Mouse (Mus musculus) liver, embryonic 16.5 days (tissue): Measurements from ENCODE around the gene Gm49366. TPM values are rescaled to one million over a fixed set of nuclear protein-coding genes. Genes with fewer than 3 reads are reported as not detected.
A peak's percentile ranks its signal among the peaks of the same experiment; 100 is the strongest.
"Not testable (repeated sequence)": the region's sequence is repeated elsewhere in the genome, so short reads cannot be mapped to it uniquely, and the experiment has no call there.

ENCODE experiments used
- ATAC-seq: fragments of 200-750 bp; cut with Nextera tagmentation; 2 replicates; pipeline ENCODE4 v1.8.0; 2017; ENCODE audit warnings: low read depth, mild to moderate bottlenecking, moderate number of reproducible peaks, moderate library complexity
- H3K27ac ChIP-seq: fragments of 300-500 bp; sonication (generic); 2 replicates; pipeline ENCODE4 v1.5.1; 2014; ENCODE audit warnings: mild to moderate bottlenecking, low read length
- H3K27me3 ChIP-seq: fragments of 300-500 bp; sonication (generic); 2 replicates; pipeline ENCODE4 v1.6.1; 2014; ENCODE audit warnings: low read depth, low read length, mixed read lengths; ENCODE audit not compliant: control insufficient read depth, insufficient read depth
- H3K36me3 ChIP-seq: fragments of 300-500 bp; sonication (generic); 2 replicates; pipeline ENCODE4 v1.6.1; 2014; ENCODE audit warnings: mild to moderate bottlenecking; ENCODE audit not compliant: control insufficient read depth, insufficient read depth
- H3K4me1 ChIP-seq: fragments of 300-500 bp; sonication (generic); 2 replicates; pipeline ENCODE4 v1.6.1; 2014; ENCODE audit warnings: low read depth, low read length, mixed read lengths; ENCODE audit not compliant: control insufficient read depth
- H3K4me2 ChIP-seq: fragments of 300-500 bp; sonication (generic); 2 replicates; pipeline ENCODE4 v1.6.1; 2014; ENCODE audit warnings: low read depth, low read length, mixed read lengths
- H3K4me3 ChIP-seq: fragments of 300-500 bp; sonication (generic); 2 replicates; pipeline ENCODE4 v1.5.1; 2014; ENCODE audit warnings: low read depth, mild to moderate bottlenecking, low read length
- H3K9ac ChIP-seq: fragments of 300-500 bp; sonication (generic); 2 replicates; pipeline ENCODE4 v1.6.1; 2014; ENCODE audit warnings: low read depth, low read length
- H3K9me3 ChIP-seq: fragments of 300-500 bp; sonication (generic); replicated peaks from 2 replicates; pipeline ENCODE4 v1.6.1; 2016; ENCODE audit warnings: low read length; ENCODE audit not compliant: control insufficient read depth
- WGBS: fragments of 180-500 bp; shearing (Covaris S2); extraction: QIAGEN DNeasy Blood & Tissue Kit; methylation state at CpG from one replicate; pipeline ENCODE4 v1.1.7; 2014; ENCODE audit not compliant: insufficient replicate concordance; 5-methylcytosine and 5-hydroxymethylcytosine counted together
- polyA plus RNA-seq: library from polyadenylated mRNA; unstranded; fragments of >200 nt; fragmentation: Nextera tagmentation; extraction: Ambion mirVana; gene quantifications from 2 replicates; pipeline ENCODE4 v1.2.1, GENCODE M21; 2015

The Gm49366 gene
- polyA plus RNA-seq, 1 experiment from 2014 or later: not detected

DNA sequence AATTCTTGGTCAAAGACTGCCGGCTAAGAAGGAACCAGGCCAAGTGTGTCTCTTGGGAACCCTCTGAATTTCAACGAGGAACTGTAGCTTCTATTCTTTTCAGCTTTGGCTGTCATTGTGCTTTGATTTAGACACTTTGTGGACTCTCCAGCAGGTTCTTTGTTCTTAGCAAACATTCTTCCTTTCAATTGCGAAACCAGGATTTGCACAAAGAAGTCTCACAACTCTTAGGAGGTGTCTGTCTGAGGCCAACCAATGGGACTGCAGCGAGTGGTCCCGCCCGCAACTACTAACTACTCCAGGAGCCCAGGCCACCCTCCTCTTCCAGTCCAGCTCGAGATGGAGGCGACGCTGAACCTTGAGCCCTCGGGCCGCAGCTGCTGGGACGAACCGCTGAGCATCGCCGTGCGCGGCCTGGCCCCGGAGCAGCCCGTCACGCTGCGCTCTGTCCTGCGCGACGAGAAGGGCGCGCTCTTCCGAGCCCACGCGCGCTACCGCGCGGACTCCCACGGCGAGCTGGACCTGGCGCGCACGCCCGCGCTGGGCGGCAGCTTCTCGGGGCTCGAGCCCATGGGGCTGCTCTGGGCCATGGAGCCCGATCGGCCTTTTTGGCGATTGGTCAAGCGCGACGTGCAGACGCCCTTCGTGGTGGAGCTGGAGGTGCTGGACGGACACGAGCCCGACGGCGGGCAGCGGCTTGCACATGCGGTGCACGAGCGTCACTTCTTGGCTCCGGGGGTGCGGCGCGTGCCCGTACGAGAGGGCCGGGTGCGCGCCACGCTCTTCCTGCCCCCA is 29.4 kb upstream of the Gm49366 start, which contains the start of gene Acot1:
Gene Acot1, plus strand, starts transcription at position 320 of the 795 bp plus-strand sequence.
- Histone ChIP-seq H3K27me3 (peaks cover 19% of the 10 kb centered on the region), H3K4me3 (peak within 1 kb of the TSS; percentile 54), H3K4me2 (peak within 1 kb of the TSS; percentile 49), H3K9ac (peak within 1 kb of the TSS; percentile 31; the same call in 1 of the 2 replicates), H3K27ac (peak within 1 kb of the TSS; percentile 14)
- H3K9me3 ChIP-seq, H3K4me1 ChIP-seq, H3K36me3 ChIP-seq: not testable (repeated sequence)
- WGBS: 2% methylated on average over 52 of the region's 70 CpGs
- ATAC-seq: peak; percentile 83

DNA sequence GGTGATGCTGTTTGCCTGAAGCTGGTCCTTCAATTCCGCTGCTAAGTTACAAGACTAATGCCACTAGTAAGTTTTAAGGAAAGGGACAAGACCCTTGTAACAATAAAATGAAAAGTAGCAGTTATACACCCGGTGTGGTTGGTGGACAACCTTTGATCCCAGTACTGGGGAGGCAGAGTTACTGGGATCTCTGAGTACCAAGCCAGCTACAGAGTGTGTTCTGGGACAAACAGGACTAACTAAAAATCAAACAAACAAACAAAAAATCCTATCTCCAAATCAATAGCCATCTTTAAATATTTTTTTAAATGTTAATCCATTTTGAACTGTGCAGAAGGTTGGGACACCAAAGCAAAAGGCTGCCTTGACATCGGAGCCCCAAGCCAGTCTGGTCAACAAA is 28.5 kb upstream of the Gm49366 start:
- 48% methylated on average over 3 of the region's 3 CpGs for WGBS
- Histone ChIP-seq H3K9ac (0 out of 2 replicates have a peak overlapping the region, but pooled peaks have one; percentile 31), H3K4me1 (no peaks in the 10 kb centered on the region; the same call in none of the 2 replicates), H3K27me3 (peaks cover 19% of the 10 kb centered on the region), H3K36me3 (no peaks in the 10 kb centered on the region), H3K27ac (no peak overlapping the region), H3K4me2 (peak overlapping the region; percentile 49), H3K9me3 (no peaks in the 10 kb centered on the region), H3K4me3 (peak overlapping the region; percentile 54)
- ATAC-seq: no peak

DNA sequence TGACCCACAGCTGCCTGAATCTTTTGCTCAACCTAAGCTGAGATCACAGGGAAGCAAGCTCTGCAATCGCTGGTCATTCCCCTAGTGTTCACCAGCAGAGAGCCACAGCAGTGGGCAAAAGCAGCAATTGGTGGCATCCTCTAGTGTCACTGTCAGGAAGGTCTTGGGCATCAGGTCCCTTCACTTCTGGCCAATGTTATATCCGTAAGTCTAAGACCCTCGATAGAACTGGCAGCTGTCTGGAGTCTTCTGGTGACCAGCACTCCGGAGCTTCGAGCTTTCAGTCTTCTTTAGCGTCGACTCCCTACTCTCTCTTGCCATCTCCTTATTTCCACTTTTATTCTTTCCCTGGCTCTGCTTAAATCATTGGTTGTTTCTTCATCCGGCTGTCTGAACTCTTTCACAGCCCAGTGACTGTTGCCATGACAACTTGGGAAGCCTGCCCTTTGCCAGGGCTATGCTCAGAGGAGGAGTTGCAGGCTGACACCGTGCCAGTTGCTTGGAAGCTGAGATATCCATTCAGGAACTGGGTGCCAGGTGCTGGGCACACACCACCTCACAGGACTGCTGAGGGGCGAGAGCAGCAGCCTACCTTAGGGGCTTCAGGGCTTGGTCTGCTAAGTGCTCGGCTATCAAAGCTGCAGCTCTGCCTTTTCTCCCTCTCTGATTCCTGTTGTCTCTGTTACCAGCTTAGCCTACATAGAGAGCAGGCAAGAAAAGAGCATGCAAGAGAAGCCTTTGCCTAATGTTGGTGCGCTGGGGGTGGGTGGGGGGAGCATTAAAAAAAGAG is 27.3 kb upstream of the Gm49366 start:
- Histone ChIP-seq H3K9ac (no peak overlapping the region), H3K9me3 (no peaks in the 10 kb centered on the region), H3K4me2 (peak overlapping the region; percentile 37), H3K4me3 (peak overlapping the region; percentile 8; the same call in 1 of the 2 replicates), H3K36me3 (no peaks in the 10 kb centered on the region), H3K27me3 (peaks cover 19% of the 10 kb centered on the region), H3K27ac (no peak overlapping the region), H3K4me1 (no peaks in the 10 kb centered on the region; the same call in none of the 2 replicates)
- 58% methylated on average over 12 of the region's 12 CpGs for WGBS
- ATAC-seq: peak; percentile 28; the same call in 1 of the 2 replicates

DNA sequence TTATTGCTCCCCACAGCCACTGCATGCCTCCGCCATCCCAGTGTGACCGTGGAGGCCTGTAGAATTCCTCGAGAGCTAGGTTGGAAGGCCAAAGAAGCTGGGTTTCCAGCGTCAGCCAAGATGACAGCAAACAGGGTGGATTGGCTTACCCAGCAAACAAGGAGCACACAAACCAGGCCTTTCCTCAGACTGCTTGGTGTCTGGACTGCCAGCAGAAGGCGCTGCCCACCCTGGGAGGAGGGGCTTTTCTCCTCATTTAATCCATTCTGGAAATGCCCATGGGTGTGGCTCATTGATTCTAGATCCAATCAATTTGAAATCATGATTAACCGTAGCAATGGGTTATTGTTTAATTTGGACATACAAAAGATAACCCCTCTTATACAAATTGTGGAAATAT is 25.6 kb upstream of the Gm49366 start:
- H3K27me3 ChIP-seq: peaks cover 19% of the 10 kb centered on the region
- H3K4me2 ChIP-seq: no peak overlapping the region
- WGBS: 59% methylated on average over 6 of the region's 6 CpGs
- no peaks in the 10 kb centered on the region for H3K9me3 ChIP-seq
- no peak overlapping the region for H3K9ac ChIP-seq
- H3K4me1 ChIP-seq: no peaks in the 10 kb centered on the region; the same call in none of the 2 replicates
- H3K4me3 ChIP-seq: no peak overlapping the region
- no peak for ATAC-seq
- no peak overlapping the region for H3K27ac ChIP-seq
- H3K36me3 ChIP-seq: no peaks in the 10 kb centered on the region

DNA sequence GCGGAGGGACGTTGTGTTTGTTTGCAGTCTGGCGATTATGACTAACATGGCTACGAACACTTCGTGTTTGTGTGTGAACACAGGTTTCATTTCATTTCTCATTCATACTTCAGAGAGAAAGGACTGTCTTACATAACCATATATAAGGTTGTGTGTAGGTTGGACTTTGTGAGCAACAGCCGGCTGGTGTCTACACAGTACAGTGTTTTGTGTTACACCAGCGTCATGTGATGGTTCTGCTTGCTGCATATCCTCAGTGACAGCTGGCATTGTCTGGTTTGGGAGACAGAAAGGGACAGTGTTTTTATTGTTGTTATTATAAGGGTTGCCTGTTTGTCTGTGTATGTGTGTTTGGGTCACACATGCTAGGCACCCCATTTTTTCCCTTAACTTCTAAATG is 25.0 kb upstream of the Gm49366 start:
- WGBS: 75% methylated on average over 7 of the region's 7 CpGs
- Histone ChIP-seq H3K9me3 (no peaks in the 10 kb centered on the region), H3K4me2 (no peak overlapping the region), H3K4me3 (no peak overlapping the region), H3K27ac (no peak overlapping the region), H3K27me3 (peaks cover 18% of the 10 kb centered on the region), H3K4me1 (no peaks in the 10 kb centered on the region; the same call in none of the 2 replicates), H3K9ac (no peak overlapping the region), H3K36me3 (no peaks in the 10 kb centered on the region)
- ATAC-seq: no peak

DNA sequence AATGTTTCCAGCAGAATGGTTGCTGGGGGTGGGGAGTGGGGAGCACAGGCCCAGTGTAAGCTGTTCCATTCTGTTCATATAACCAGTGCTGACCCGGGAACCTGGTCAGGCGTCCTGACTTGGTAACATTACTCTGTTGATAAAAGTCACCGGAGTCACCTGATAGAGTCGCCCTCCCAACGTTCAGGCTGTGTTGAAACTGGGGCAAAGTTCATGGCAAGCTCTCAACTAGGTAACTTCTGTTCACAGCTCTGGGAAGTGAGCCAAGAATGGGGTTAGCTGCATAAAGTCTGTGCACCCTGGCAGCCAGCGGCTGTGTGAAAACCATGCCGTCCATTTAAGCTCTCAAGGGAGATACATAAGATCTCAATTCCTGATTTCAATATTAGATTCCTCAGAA is 18.2 kb upstream of the Gm49366 start:
- not testable (repeated sequence) for H3K9ac ChIP-seq, H3K4me3 ChIP-seq, H3K27me3 ChIP-seq, H3K27ac ChIP-seq, H3K9me3 ChIP-seq, H3K4me1 ChIP-seq, H3K4me2 ChIP-seq, H3K36me3 ChIP-seq
- ATAC-seq: peak; percentile 91
- 32% methylated on average over 7 of the region's 7 CpGs for WGBS

DNA sequence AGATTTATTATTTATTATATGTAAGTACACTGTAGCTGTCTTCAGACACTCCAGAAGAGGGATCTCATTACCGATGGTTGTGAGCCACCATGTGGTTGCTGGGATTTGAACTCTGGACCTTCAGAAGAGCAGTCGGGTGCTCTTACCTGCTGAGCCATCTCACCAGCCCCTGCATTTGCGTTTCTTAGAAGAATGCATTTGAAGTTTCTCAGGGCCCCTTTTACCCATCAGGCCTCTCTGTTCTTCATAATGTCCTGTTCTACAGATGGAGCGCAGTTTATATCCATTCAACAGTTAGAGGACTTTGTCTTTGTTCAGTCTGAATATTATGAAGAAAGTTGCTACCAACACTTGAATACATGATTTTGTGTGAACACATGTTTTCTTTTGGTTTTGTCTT is 16.5 kb upstream of the Gm49366 start:
- not testable (repeated sequence) for H3K4me1 ChIP-seq, H3K9me3 ChIP-seq, H3K4me3 ChIP-seq, H3K27me3 ChIP-seq, H3K9ac ChIP-seq, H3K27ac ChIP-seq, H3K36me3 ChIP-seq, ATAC-seq, H3K4me2 ChIP-seq
- WGBS: 79% methylated on average over 4 of the region's 4 CpGs

DNA sequence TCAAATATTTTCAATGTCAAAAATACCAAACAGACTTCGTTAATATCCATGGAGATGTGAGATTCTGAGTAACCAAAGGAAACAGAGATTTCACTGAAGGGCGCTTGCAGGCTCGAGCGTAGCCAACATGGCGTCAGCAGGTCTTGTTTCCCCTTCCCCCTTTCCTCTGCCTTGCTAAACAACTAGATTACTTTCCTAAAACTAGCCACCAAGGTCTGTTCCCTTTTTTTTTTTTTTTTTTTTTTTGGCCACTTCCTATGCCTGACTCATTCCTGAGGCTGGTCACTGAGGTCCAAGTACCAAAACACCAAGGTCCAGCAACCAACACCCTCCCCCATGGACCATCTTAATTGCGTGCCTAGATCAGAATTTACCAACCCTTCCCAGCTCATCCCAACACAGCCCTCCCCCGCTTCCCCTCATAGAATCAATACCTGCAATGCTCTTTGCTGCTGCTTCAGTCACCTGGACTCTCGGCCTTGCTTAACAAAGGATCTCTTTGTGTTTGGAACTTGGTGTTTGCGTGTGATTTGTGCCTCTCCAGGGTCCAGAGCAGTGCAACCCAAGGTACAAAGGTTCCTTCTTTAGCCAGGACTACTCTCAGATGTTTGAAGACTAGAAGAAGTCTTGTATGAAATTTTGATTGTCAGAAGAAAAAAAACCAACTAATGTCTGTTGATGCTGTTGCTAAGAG is 15.5 kb upstream of the Gm49366 start:
- no peak overlapping the region for H3K27ac ChIP-seq
- no peaks in the 10 kb centered on the region for H3K27me3 ChIP-seq
- no peak overlapping the region for H3K9ac ChIP-seq
- no peaks in the 10 kb centered on the region for H3K9me3 ChIP-seq
- 59% methylated on average over 9 of the region's 9 CpGs for WGBS
- no peaks in the 10 kb centered on the region for H3K4me1 ChIP-seq
- H3K4me3 ChIP-seq: no peak overlapping the region
- H3K36me3 ChIP-seq: no peaks in the 10 kb centered on the region
- ATAC-seq: peak; percentile 36; the same call in 1 of the 2 replicates
- no peak overlapping the region for H3K4me2 ChIP-seq
